Comparison of ENCODE assay signal across 28 mouse cellular contexts in genomic region chr8:11020949-11021572, GRCm38 (mm10). TPM values are rescaled to one million over a fixed set of nuclear protein-coding genes. Genes with fewer than 3 reads are reported as not detected.
DNase-seq lines count a peak whose midpoint lies in the region; ATAC-seq and TF ChIP-seq lines count a peak whose summit lies in the region.
"Had no signal": no experiment of that assay in that cellular context is flagged by ENCODE, and none has a peak within 500 bp of the region (broad histone marks: within the 10 kb centered on the region; RNA-seq: fewer than 3 reads in every experiment).

No protein-coding gene starts in this region.

- H3K27ac ChIP-seq in liver, embryonic 14.5 days, result no peak overlapping the region
- H3K27ac ChIP-seq: embryonic facial prominence, embryonic 12.5 days; forebrain, embryonic 10.5 days; gastrocnemius, adult 2 months; heart, embryonic 10.5 days; heart, embryonic 15.5 days; midbrain, embryonic 12.5 days; neural tube, embryonic 13.5 days had no signal

- 60% methylated on average over 9 of the region's 9 CpGs for WGBS in liver, embryonic 14.5 days (ENCODE audit: insufficient replicate concordance)

- no peaks in the 10 kb centered on the region for H3K27me3 ChIP-seq in liver, embryonic 14.5 days (ENCODE audit: control insufficient read depth, insufficient read depth, low read length)
- H3K27me3 ChIP-seq: embryonic facial prominence, embryonic 12.5 days; heart, embryonic 15.5 days; midbrain, embryonic 12.5 days; neural tube, embryonic 13.5 days had no signal

- no peak for DNase-seq in liver, embryonic 14.5 days (ENCODE audit: low read depth in 3 of 3, low spot score in 3 of 3)
- DNase-seq in layer of hippocampus, postnatal 10 days (ENCODE audit: low spot score in 2 of 2), result no peak
- no peak for DNase-seq in heart, adult 11 months
- DNase-seq: B cell, adult 2 months; cerebellum, adult 9-10 months; cerebellum, postnatal 36 days; embryo, embryonic 11 days; gastrocnemius, adult 2 months; gastrocnemius, postnatal 36 days; kidney, adult 11 months; kidney, postnatal 14 days; layer of hippocampus, adult 9-11 months; lung, adult 2 months; lung, postnatal 10 days; right cerebral cortex, postnatal 4 days; thymus, adult 2 months; thymus, postnatal 4 days had no signal

- no peaks in the 10 kb centered on the region for H3K36me3 ChIP-seq in liver, embryonic 14.5 days (replicated peaks; ENCODE audit: control insufficient read depth, insufficient read depth, low read depth)
- H3K36me3 ChIP-seq: embryonic facial prominence, embryonic 12.5 days; forebrain, embryonic 10.5 days; heart, embryonic 10.5 days; heart, embryonic 15.5 days; midbrain, embryonic 12.5 days; neural tube, embryonic 13.5 days had no signal

- H3K9me3 ChIP-seq in liver, embryonic 14.5 days (ENCODE audit: control insufficient read depth, low read length), result no peaks in the 10 kb centered on the region
- H3K9me3 ChIP-seq: embryonic facial prominence, embryonic 12.5 days; forebrain, embryonic 10.5 days; heart, embryonic 10.5 days; heart, embryonic 15.5 days; midbrain, embryonic 12.5 days; neural tube, embryonic 13.5 days had no signal

- H3K4me1 ChIP-seq in liver, embryonic 14.5 days (replicated peaks; ENCODE audit: control insufficient read depth in 2 of 2, insufficient read depth in 2 of 2, low read length in 1 of 2), result peaks cover 0 to 12% of the 10 kb centered on the region in 2 experiments; a peak in 2 of 4 replicates
- H3K4me1 ChIP-seq: embryonic facial prominence, embryonic 12.5 days; forebrain, embryonic 10.5 days; heart, embryonic 10.5 days; heart, embryonic 15.5 days; midbrain, embryonic 12.5 days; neural tube, embryonic 13.5 days had no signal

- no peak for TF ChIP-seq EP300 in liver, embryonic 14.5 days (IDR thresholded peaks at IDR 0.05; ENCODE audit: low read depth)

- no peak for TF ChIP-seq CTCF in liver, embryonic 14.5 days (IDR thresholded peaks at IDR 0.05; ENCODE audit: low read depth)

- H3K4me3 ChIP-seq in liver, embryonic 14.5 days (ENCODE audit: insufficient read depth in 1 of 2, low read depth in 2 of 2, low read length in 2 of 2), result no peak overlapping the region
- H3K4me3 ChIP-seq: embryonic facial prominence, embryonic 12.5 days; forebrain, embryonic 10.5 days; gastrocnemius, adult 2 months; heart, embryonic 10.5 days; heart, embryonic 15.5 days; midbrain, embryonic 12.5 days; neural tube, embryonic 13.5 days had no signal

- no peak overlapping the region for H3K9ac ChIP-seq in liver, embryonic 14.5 days (replicated peaks)
- H3K9ac ChIP-seq: embryonic facial prominence, embryonic 12.5 days; heart, embryonic 15.5 days; midbrain, embryonic 12.5 days; neural tube, embryonic 13.5 days had no signal

- H3K4me2 ChIP-seq in liver, embryonic 14.5 days (ENCODE audit: low read depth), result no peak overlapping the region
- H3K4me2 ChIP-seq: embryonic facial prominence, embryonic 12.5 days; heart, embryonic 15.5 days; midbrain, embryonic 12.5 days; neural tube, embryonic 13.5 days had no signal

- peak; percentile 25; the same call in 1 of the 2 replicates for ATAC-seq in erythroid progenitor cell, adult 5-6 weeks (replicated peaks; ENCODE audit: low FRiP score, poor library complexity, severe bottlenecking)
- peak; percentile 52 for ATAC-seq in granulocyte monocyte progenitor cell, adult 5-6 weeks (replicated peaks; ENCODE audit: poor library complexity, severe bottlenecking)
- peak; percentile 35; the same call in 1 of the 2 replicates for ATAC-seq in liver, embryonic 14.5 days (ENCODE audit: insufficient read depth)
- peak; percentile 60 for ATAC-seq in megakaryocyte progenitor cell, adult 5-6 weeks (replicated peaks; ENCODE audit: poor library complexity)
- ATAC-seq: forebrain, embryonic 16.5 days; hindbrain, embryonic 16.5 days had no signal

RNA-seq across cellular contexts. Expression of gene Irs2, which starts 12.8 kb away (rescaled TPM):
- 13.4 and 14.1 TPM in 2 replicates for total RNA-seq in erythroid progenitor cell, adult 5-6 weeks (2015; ENCODE audit: low replicate concordance)
- total RNA-seq in erythroid progenitor cell, adult 5-6 weeks (2017; ENCODE audit: low replicate concordance), result 6.8 and 9.2 TPM in 2 replicates
- total RNA-seq in granulocyte monocyte progenitor cell, adult 5-6 weeks (2014; fragmentation: Nextera tagmentation), result 3.5 and 5.3 TPM in 2 replicates
- total RNA-seq in granulocyte monocyte progenitor cell, adult 5-6 weeks (2017), result 2.3 and 2.7 TPM in 2 replicates
- polyA plus RNA-seq in liver, embryonic 14.5 days (2012; rRNA removed), result 4.7 and 5.4 TPM in 2 replicates
- polyA plus RNA-seq in liver, embryonic 14.5 days (2014; fragmentation: Nextera tagmentation; extraction: Ambion mirVana), result 2.9 and 3.4 TPM in 2 replicates
- 4.6 and 6.0 TPM in 2 replicates for total RNA-seq in megakaryocyte progenitor cell, adult 5-6 weeks (2015)
- 2.7 and 4.9 TPM in 2 replicates for total RNA-seq in megakaryocyte progenitor cell, adult 5-6 weeks (2017)
- 10 to 100 TPM; 44.9 to 54.0 TPM for total RNA-seq in layer of hippocampus, postnatal 10 days (2021)
